Mouse (Mus musculus): ENCODE measurements around the gene Jam2. TPM values are rescaled to one million over a fixed set of nuclear protein-coding genes. Genes with fewer than 3 reads are reported as not detected.

Jam2 gene
- polyA plus RNA-seq (2014; fragmentation: Illumina TruSeq; extraction: RNeasy Lipid Tissue Mini Kit (QIAGEN cat#74804); ENCODE audit: low read depth, low replicate concordance) = 20.9 TPM

DNA sequence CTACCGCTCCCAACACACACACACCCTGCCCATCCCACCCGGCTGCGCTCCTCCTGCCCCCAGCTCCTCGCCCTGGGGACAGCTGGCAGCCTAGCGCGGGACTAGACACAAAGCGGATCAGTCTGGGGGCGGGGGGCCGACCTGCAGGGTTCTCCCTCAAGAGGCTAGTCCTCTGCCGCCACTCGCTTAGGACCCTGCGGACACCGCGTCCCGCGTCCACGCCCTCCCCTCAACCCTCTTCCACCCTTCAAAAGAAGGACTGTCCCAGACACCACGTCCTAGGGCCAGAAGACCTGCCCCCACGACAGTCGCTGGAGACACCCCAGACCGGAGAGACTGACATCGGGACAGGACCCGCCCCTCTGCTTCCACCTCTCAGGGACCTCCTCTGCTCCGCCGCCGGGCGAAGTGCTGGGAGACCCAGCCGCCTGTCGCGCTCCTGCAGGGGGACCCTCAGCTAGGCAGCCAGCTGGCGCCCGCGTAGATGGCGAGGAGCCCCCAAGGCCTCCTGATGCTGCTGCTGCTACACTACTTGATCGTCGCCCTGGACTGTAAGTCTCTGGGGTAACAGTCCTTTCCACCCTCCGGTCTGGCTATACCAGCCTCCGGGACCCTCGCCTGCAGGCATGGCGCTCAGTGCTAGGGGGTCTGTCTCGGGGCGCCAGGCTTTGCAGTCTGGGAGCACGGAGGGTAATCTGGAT, at the start of gene Jam2:
Jam2 (plus strand) TSS at position 121 of the 701 bp plus-strand sequence.

GRCm38 (mm10) chr16:84735166-84736105, 38.5 kb upstream of the Jam2 start, which contains the start of gene Mrpl39:
Gene Mrpl39, minus strand, starts transcription at chr16:84735742.

GRCm38 (mm10) chr16:84834745-84835440, 61.0 kb downstream of the Jam2 start, which contains the start of gene Gabpa:
Gene Gabpa, plus strand, starts transcription at chr16:84834925.

GRCm38 (mm10) chr16:84835441-84835822, 61.5 kb downstream of the Jam2 start, which contains the start of gene Atp5j:
Gene Atp5j, minus strand, starts transcription at chr16:84835625.

Other genes with a start within 250 kb of the Jam2 start
- gene Mrpl39, start 38.4 kb upstream of the Jam2 start, polyA plus RNA-seq (2014; fragmentation: Illumina TruSeq; extraction: RNeasy Lipid Tissue Mini Kit (QIAGEN cat#74804); ENCODE audit: low read depth, low replicate concordance) = 56.8 TPM
- gene Gabpa, start 60.8 kb downstream of the Jam2 start, polyA plus RNA-seq (2014; fragmentation: Illumina TruSeq; extraction: RNeasy Lipid Tissue Mini Kit (QIAGEN cat#74804); ENCODE audit: low read depth, low replicate concordance) = 69.7 TPM
- 2,828 TPM for gene Atp5j, start 61.5 kb downstream of the Jam2 start, polyA plus RNA-seq (2014; fragmentation: Illumina TruSeq; extraction: RNeasy Lipid Tissue Mini Kit (QIAGEN cat#74804); ENCODE audit: low read depth, low replicate concordance)

Measured in kidney, adult 10 weeks (tissue).